Mouse (Mus musculus) frontal cortex, postnatal 25 days (tissue): Measurements from ENCODE around the gene D1Pas1.

Experiments
- DNase-seq, 2 experiments: peaks; one replicate each; pipeline ENCODE4 v3.0.0; 2022; ENCODE audit warnings: low spot score in 2 of 2

The D1Pas1 gene

DNA sequence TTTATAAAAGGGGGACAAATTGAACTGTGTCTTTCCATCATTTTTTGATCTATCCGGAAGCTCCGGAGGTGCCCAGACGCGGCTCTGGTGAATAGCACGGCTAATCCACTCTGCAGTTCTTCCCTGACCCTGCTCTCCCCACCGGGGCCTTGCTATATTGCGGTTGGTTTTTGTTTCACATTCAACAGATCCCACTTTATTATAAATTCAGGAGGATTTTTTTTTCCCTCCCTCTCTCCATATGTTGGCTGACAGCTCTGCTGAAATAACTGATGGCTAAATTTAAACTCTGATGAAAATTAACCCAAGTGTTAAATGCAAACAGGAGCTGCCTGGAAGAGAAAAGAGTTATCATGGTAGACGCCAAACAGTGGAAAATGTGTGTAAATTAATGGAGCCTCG, 21.1 kb downstream of the D1Pas1 start:
- no peak for DNase-seq

DNA sequence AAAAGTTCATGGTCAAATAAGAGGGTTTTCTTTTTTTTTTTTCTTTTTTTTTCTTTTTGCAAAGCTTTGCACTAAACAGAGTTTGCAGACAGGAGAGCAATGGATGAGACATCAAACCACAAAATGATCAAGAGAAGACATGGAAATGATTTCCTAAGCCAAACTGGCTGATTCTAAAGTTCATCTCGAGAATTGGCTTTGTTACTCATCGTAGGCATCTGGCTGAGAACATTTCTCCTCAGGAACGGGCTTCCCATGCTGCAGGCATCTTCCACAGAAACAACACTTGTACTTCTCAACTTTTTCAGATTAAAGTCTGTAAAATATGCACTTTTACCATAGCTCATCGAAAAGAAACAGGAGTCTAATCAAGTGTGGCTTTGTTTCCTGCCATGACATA, 21.6 kb downstream of the D1Pas1 start:
- no peak for DNase-seq

DNA sequence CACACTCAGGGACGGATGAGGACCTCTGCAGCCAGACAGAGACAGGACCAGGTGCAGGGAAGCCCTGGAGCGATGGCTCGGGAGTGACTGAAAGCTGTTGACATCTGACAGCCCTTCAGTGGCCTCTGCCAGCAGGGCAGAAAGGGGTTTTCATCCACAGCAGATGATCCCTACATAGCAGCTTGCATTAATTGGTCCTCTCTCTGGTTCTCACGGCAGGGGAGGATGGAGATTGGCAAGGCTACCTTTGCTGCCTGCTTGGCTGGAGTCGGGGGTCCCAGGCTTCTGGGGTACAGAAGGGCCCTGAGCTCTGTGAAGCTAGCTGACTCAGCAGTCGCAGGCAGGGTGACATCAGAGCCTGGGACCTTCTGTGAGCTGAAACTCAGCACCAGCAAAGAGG, 24.3 kb downstream of the D1Pas1 start:
- no peak for DNase-seq

DNA sequence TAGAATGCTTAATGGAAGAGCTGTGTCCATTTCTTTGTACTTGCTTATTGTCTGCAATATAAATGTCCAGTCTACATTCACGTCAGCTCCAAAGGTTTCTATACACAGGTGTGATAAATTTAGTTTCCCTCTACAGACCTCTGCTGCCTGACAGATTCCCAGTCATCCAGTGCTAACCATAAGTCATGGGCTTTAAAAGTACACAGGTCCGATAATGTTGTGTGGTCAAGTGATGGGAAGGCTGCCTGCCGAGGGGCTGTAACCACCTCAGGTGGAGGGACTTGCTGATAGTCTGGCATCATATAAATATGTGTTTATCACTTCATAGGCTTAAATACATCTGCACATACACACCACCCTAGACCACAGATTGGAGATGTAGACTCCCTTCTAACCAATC, 24.9 kb downstream of the D1Pas1 start:
- DNase-seq = no peak

DNA sequence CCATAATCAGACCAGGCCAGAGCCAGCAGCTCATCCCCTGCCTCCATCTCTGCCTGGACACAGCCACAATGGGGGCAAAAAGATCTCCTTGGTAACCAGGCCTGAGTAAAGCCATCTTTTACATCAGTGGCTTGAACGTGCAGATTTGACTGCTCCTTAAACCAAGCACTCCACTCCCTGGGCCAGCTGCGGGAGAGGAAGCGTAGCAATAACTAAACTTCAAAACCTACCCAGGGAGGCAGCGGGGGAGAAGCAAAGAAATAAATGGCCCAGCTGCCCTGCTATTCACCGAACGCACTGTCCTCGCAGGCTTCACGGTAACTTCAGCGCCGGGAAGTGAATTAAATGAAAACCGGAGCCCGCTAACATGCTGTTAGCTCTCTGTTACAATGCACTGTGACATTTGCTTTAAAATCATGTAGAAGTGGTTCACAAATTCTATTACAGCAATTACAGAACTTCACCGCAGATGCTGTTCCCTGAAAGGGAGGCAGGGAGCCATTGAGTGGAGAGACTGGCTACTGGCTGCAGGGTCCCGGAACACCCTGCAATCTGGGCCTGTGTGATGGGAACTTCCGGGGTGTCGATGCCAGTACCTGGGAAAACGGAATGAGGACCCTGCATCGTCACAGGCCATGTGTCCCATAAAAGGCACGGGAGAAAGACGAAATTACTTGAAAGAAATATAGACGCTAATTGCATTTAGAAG, 30.5 kb downstream of the D1Pas1 start:
- no peak for DNase-seq

DNA sequence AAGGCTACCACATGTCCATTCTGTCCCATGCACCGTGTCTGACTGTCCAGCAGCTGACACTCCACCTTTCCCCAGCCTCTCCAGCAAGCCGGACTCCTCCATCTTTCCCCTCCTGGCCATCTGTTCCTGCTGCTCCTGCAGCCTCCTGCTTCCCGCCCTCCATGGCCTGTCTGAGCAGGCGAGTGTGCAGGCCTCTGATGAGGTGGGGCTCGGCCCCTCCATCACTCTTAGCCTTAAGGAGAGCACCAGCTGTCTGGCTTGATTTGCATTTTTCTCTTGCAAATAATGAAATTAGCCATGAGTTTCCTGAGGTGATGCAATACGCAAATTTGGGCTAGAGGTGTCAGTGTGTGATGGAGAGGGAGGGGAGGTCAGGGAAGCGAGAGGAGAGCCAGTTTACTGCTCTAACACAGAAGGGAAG, 36.2 kb downstream of the D1Pas1 start:
- no peak for DNase-seq

DNA sequence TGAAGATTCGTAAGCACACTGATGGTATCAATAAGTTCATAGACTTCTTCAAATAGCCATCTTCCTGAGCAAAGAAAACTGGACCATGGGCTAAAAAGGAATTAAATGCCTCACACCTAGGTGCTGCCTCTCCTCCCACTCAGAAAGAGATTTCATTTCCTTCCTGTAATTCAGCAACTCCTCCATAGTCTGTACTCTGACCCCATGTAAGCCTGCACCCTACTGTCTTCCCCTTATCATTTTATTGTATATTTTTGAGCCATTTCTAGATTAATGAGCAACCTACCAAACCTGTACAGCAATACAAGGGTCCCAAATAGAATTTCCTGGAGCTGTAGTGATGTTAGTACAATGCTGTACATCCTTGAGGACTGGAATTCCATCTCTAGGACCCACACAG, 37.1 kb downstream of the D1Pas1 start:
- DNase-seq = no peak

DNA sequence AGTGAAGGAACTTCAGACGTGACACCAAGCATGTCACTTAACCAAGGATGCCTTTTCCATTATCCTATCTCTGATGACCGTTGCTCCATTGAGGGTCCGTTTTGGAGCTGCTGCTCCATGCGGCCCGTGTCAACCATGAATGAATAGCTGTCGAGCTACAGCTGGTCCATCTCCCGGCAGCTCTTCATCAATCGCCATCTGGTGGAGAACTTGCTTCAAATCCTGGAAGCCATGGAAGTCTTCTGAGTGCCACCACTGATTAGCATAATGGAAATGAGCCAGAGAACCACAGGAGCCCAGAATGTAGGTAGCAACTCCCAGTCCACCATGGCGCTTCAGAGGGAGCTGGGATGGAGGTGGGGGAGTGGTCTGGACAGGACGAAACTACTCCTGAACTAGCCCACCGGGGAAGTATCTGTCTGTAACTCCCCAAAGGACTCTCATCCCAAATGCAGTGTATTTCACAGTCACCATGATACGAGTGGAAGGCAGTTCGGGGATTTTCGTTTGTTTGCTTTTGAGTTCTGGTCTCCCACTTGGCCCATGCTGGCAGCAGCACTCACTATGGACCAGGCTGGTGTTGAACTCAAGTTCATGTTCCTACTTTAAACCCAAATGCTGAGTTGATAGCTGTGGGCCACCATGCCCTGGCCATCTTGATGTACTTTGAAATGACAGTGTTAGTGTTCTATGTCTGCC, 39.2 kb downstream of the D1Pas1 start:
- no peak for DNase-seq

DNA sequence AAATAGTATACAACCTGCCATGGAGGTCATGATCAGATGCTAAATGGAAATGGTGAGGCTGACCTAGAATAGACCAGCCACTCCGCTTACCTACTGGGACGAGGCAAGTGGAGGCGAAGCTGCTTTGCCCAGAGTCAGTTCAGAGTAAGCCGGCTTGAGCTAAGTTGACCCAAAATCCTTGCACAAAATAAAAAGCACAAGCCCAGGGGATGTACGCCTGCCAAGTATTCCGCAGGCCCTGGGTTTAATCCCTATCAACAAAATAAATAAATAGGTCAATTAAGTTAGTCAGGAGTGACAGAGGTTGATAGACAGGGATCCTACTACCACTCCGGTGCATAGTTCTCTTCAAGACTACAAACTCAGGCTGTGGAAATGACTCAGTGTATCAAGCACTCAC, 41.0 kb downstream of the D1Pas1 start:
- DNase-seq = no peak

DNA sequence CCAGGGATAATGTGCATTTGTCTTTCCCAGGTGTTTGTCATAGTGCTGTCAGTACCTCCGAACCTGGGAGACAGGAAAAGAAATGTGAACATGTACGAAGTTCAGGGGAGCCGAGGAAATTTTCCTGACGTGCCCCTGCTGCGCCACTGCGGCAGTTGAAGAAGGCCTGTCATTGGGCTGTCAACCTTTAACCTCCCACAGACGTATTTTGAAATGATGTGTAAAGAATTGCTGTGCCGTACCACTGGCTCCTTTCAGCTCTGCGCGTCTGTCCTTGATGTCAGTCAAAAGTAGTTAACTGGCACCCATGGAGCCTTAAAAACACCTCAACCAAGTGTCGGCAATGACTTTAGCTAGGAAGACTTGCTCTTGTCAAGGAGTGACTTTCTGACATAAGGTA, 42.9 kb downstream of the D1Pas1 start:
- DNase-seq = no peak

DNA sequence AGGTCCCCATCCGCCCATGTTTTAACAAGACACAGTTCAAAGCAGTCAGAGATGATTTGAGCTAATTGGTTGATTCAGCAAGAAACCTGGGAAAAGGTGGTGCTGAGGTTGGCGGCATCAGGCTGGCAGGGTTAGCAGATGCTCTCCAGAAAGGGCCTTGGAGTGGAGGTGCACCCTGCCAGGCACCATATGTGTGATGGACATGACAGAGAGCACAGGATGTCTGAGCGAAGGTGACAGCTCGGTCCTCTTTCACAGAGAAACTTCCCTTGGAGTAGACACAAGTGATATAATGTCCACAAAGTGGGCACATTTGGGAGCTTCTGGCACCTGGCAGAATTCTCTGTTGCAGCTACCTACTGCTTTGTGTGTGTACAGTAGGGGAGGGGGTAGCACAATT, 44.4 kb downstream of the D1Pas1 start:
- no peak for DNase-seq

DNA sequence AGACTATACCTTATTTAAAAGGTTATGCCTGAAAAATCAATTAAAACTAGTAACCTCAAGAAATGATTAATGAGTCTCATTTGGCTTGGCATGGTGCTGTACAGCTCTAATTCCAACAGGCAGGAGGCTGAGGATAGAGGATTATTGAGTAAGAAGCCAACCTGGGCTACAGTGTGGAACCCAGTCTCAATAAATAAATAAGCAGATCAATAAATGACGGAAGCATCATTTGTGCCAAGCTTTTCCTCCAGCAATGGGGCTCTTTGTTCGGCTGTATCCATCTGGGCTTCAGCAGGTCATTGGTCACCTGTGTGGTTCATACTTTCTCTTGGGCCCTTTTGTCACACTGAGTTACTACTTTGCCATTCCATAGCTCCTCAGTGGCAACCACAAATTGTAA, 46.9 kb downstream of the D1Pas1 start:
- DNase-seq = no peak

DNA sequence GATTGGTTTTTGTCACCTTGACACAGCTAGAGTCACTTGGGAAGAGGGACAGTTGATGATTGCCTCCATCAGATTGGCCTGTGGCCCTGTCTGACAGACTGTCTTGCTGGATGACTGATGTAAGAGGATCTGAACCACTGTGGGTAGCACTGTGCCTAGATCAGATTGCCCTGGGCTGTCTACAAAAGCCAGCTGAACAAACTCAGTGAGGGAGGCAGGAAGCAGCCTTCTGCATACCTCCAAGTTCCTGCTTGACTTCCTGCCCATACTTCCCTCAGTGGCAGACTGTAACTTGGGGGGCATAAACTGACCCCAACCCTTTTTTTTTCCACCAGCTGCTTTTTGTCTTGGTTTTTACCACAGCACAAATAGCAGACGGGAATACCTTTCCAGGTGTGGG, 48.5 kb downstream of the D1Pas1 start:
- no peak for DNase-seq

DNA sequence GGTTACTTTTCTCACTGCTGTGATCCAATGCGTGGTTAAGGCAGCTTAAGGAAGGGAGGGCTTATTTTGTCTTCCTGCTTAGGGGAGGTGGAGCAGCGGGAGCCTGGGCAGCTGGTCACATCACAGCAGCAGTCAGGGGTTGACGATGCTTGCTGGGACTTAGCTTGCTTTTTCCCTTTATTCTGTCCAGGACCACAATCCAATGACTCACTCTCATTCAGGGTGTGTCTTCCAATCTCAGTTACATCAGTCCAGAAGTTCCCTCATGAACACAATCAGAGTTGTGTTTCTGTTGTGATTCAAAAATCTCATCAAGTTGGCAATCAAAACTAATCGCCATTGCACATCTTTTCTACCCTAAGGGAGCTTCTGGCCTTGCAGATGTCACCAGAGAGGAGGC, 48.9 kb downstream of the D1Pas1 start:
- DNase-seq = no peak

DNA sequence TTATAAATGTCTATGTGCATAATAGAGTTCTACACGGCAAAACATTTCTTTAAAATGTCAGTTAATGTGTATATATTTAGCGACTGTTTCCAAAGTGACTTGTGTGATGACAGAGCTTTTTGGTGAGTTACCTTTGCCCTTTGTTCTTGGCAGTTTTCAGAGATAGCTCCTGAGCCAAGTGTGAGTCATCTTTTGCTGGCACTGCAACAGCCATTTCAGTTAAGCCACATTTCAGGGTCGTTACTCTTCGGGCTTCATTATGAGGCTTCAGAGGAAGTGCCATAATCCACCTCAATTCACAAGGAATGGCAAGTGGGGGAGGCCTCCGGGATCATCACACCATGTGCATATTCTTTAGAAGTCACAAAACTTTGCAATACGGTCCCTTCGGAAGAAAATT, 52.8 kb downstream of the D1Pas1 start:
- no peak for DNase-seq
